16 mouse cellular contexts compared by ENCODE assay signal in genomic region chr3:51254784-51255183, GRCm38 (mm10).
"Had no signal": no experiment of that assay in that cellular context is flagged by ENCODE, and none has a peak within 500 bp of the region (broad histone marks: within the 10 kb centered on the region; RNA-seq: fewer than 3 reads in every experiment).

No protein-coding gene starts in this region.

- H3K9ac ChIP-seq: kidney, embryonic 15.5 days; limb, embryonic 15.5 days; liver, embryonic 12.5 days; neural tube, embryonic 13.5 days; stomach, embryonic 15.5 days had no signal

- H3K4me1 ChIP-seq: kidney, embryonic 15.5 days; limb, embryonic 15.5 days; liver, embryonic 12.5 days; midbrain, embryonic 10.5 days; neural tube, embryonic 13.5 days; stomach, embryonic 15.5 days had no signal

- H3K4me2 ChIP-seq: kidney, embryonic 15.5 days; limb, embryonic 15.5 days; liver, embryonic 12.5 days; neural tube, embryonic 13.5 days; stomach, embryonic 15.5 days had no signal

- H3K27ac ChIP-seq: kidney, embryonic 15.5 days; limb, embryonic 15.5 days; midbrain, embryonic 10.5 days; neural tube, embryonic 13.5 days; stomach, embryonic 15.5 days had no signal

- H3K4me3 ChIP-seq: kidney, embryonic 15.5 days; limb, embryonic 15.5 days; liver, embryonic 12.5 days; midbrain, embryonic 10.5 days; neural tube, embryonic 13.5 days; stomach, embryonic 15.5 days had no signal

- H3K9me3 ChIP-seq: kidney, embryonic 15.5 days; limb, embryonic 15.5 days; liver, embryonic 12.5 days; midbrain, embryonic 10.5 days; neural tube, embryonic 13.5 days; stomach, embryonic 15.5 days had no signal

- H3K27me3 ChIP-seq: kidney, embryonic 15.5 days; limb, embryonic 15.5 days; liver, embryonic 12.5 days; neural tube, embryonic 13.5 days; stomach, embryonic 15.5 days had no signal

- ATAC-seq: liver, embryonic 12.5 days had no signal

- DNase-seq: kidney, adult 2 months; kidney, postnatal 36 days; layer of hippocampus, adult 9-11 months; layer of hippocampus, postnatal 36 days; lung, adult 18-20 months; midbrain, embryonic 14.5 days; retina, postnatal 1 day; right cerebral cortex, postnatal 4 days; spleen, adult 18-20 months; thymus, postnatal 36 days had no signal
